Mouse (Mus musculus) spleen, adult 2 months (tissue): ENCODE measurements at regions not wholly inside any gene's neighbourhood (a gene's known extent, or its start where the extent isn't known, plus 50 kb on each side); places are given as distances from the start of the nearest gene placed in this dataset.

Experiments
- CTCF ChIP-seq: fragments of 200-500 bp; IDR thresholded peaks from 2 replicates; pipeline ENCODE4 v1.5.1; 2011; ENCODE audit warnings: mild to moderate bottlenecking, inconsistent platforms; ENCODE audit not compliant: insufficient read depth, insufficient read length, insufficient replicate concordance; ENCODE audit errors: extremely low read depth
- POLR2A ChIP-seq: fragments of 200-500 bp; IDR thresholded peaks from 2 replicates; pipeline ENCODE4 v1.6.1; 2011; ENCODE audit warnings: low read depth, low read length, inconsistent platforms

GRCm38 (mm10) chr8:12017750-12018149, 177.5 kb downstream of the Tex29 start:
- TF ChIP-seq CTCF (no peak), POLR2A (no peak)
